Mouse (Mus musculus): ENCODE results near the gene H2-DMb2.

DNA sequence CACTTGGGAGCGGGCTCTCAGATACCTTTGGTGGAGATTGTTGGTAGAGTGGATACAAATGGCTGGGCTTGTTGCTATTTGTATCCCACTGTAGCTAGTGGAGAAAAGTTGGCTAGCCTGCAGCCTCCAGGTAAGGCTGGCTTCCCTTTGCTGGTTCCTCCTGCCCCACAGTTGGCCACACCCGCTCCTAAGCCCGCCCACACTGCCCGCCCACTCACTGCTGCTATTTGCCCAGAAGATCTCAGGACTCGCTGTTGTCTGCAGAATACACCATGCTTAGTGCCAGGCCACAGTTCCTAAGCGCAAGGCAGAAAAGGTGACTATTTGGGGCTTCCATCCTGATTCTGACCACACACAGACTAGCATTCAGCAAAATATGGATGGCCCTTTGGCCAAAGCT, 15.6 kb upstream of the H2-DMb2 start:
- TF ChIP-seq CTCF (conservative IDR thresholded peaks at IDR 0.05; ENCODE audit: low read length) = no peak
- TF ChIP-seq NANOG (IDR thresholded peaks at IDR 0.05; ENCODE audit: borderline replicate concordance, low read length) = no peak
- no peak for TF ChIP-seq POU5F1 (IDR thresholded peaks at IDR 0.05; ENCODE audit: borderline replicate concordance, low read length)
